Mouse (Mus musculus): ENCODE results near the gene Crat.

DNA sequence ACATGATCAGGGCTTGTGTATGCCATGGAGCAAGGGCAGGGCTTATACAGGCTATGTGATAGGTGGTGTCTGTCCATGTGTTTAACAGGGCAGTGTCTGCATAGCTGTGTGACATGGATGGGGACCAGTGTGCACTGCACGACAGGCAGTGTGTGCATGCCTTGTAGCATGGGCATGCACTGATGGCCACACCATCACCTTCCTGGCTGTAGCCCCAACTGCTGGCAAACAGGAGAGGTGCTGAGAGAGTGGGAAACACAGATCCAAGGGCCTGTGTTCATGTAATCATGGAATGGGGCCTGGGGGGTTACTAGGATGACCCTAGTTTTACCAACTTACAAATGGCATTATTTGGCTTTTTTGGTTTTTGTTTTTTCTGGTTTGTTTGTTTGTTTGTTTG is 11.7 kb downstream of the Crat start:
- TF ChIP-seq CTCF (IDR thresholded peaks at IDR 0.05; ENCODE audit: low read depth) = no peak
- TF ChIP-seq EP300 (optimal IDR thresholded peaks at IDR 0.05) = no peak
